Mouse (Mus musculus) cerebellum, adult 2 months (tissue): ENCODE data around the gene Ganab.

Experiments used
- CTCF ChIP-seq: fragments of 200-500 bp; IDR thresholded peaks from 2 replicates; pipeline ENCODE4 v1.5.1; 2011; ENCODE audit warnings: low read depth, mild to moderate bottlenecking, control low read depth, low read length, moderate library complexity, borderline replicate concordance; ENCODE audit not compliant: insufficient read depth
- POLR2A ChIP-seq: fragments of 200-500 bp; IDR thresholded peaks from 2 replicates; pipeline ENCODE4 v1.6.1; 2011; ENCODE audit warnings: low read length, control low read depth, borderline replicate concordance; ENCODE audit not compliant: insufficient read depth

DNA sequence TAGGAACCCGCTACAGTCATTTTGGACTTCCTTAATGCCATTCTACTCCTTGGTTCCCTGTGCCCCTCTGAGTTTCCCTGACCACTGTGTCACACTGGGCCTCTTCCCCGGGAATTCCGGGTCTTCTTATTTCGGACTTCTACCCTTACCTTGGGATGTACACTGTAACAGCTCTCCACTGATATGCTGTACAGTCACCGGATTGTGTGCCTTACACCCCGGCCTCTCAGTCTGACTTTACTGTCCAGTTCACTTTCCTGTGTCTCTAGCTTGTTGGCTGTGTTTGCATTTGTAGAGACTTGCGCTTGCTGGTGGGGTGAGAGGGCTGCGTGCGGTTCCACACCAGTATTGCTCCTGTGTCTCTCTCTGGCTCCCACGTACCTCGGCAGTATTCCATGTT, 32.2 kb downstream of the Ganab start:
- TF ChIP-seq CTCF (no peak), POLR2A (no peak)
